Mouse (Mus musculus): Measurements from ENCODE around the gene Nmnat2. TPM values are rescaled to one million over a fixed set of nuclear protein-coding genes. Genes with fewer than 3 reads are reported as not detected.

The Nmnat2 gene
- polyA plus RNA-seq, 1 experiment from 2014 or later: 1.3 TPM

DNA sequence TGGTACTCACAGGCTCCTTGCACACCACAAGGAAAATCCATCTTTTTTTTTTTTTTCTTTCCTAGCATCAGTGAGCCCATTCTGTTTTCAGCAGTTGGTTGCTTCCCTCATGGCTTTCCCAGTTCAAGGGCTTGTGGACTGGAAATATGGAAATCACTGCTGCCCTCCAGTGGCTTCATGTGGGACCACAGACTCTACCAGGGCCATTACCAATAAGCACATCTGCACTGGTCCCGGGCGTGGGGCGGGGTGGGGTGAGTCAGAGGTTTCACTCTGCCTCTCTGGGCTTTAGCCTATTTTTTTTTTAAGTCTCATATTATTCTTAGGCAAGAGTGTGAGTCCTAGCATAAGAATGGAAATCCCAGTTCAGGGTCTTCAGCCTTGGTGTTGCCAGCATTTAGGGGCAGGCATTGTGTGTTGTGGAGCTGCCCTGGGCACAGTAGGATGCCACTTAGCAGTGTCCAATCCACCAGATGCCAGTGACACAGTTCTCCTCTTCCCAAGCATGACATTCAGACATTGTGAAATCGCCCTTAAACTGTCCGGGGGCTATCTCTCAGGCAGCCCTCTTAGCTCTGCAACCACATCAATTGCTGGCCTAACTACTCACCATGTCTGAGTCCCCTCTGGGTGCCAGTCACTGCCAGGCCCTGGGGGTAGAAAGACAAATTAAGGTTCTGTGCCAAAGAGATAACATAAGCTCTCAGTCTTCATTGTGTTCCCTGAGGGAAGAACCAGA is 137.6 kb downstream of the Nmnat2 start:
- Histone ChIP-seq H3K4me2 (replicated peaks; ENCODE audit: low read depth) (no peak overlapping the region), H3K9ac (ENCODE audit: low read length) (no peak overlapping the region), H3K27me3 (ENCODE audit: control insufficient read depth, insufficient read depth, low read length) (no peaks in the 10 kb centered on the region), H3K4me1 (replicated peaks; ENCODE audit: control insufficient read depth, insufficient read depth) (no peaks in the 10 kb centered on the region), H3K9me3 (ENCODE audit: control insufficient read depth, low read length) (no peaks in the 10 kb centered on the region), H3K27ac (replicated peaks) (no peak overlapping the region), H3K4me3 (ENCODE audit: low read depth, low read length) (no peak overlapping the region), H3K36me3 (ENCODE audit: control insufficient read depth, insufficient read depth, low read length) (no peaks in the 10 kb centered on the region)
- WGBS: 48% methylated on average over 5 of the region's 5 CpGs
- peak; percentile 88 for ATAC-seq (ENCODE audit: low FRiP score, low TSS enrichment)
- peak; percentile 83 for TF ChIP-seq CTCF (IDR thresholded peaks at IDR 0.05; ENCODE audit: low read depth)
- no peak for TF ChIP-seq EP300 (optimal IDR thresholded peaks at IDR 0.05)
- peak; percentile 89 for DNase-seq (ENCODE audit: low spot score)

DNA sequence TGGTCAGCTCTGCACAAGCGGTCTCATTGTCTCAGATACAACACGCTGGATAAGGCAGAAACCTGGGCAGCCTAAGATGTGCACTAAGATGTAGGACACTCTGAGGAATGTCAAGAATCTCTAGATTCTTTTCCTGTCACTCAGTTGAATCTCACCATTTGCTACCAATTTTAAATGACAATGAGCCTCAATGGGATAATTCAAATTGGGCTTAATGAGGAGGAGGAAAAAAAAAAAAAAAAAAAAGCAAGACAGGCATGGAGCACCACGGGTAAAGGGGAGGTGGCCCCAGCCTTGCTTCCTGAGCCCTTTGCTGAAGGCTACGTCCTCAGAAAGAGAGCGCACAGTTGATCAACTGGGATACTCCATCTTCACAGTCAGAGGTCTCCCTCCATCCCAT is 138.4 kb downstream of the Nmnat2 start:
- H3K27me3 ChIP-seq (ENCODE audit: control insufficient read depth, insufficient read depth, low read length): no peaks in the 10 kb centered on the region
- no peak overlapping the region for H3K9ac ChIP-seq (ENCODE audit: low read length)
- no peaks in the 10 kb centered on the region for H3K4me1 ChIP-seq (replicated peaks; ENCODE audit: control insufficient read depth, insufficient read depth)
- H3K9me3 ChIP-seq (ENCODE audit: control insufficient read depth, low read length): no peaks in the 10 kb centered on the region
- no peak for ATAC-seq (ENCODE audit: low FRiP score, low TSS enrichment)
- TF ChIP-seq CTCF (IDR thresholded peaks at IDR 0.05; ENCODE audit: low read depth) (no peak), EP300 (optimal IDR thresholded peaks at IDR 0.05) (no peak)
- H3K4me3 ChIP-seq (ENCODE audit: low read depth, low read length): no peak overlapping the region
- 72% methylated on average over 5 of the region's 5 CpGs for WGBS
- H3K4me2 ChIP-seq (replicated peaks; ENCODE audit: low read depth): no peak overlapping the region
- DNase-seq (ENCODE audit: low spot score): no peak
- no peaks in the 10 kb centered on the region for H3K36me3 ChIP-seq (ENCODE audit: control insufficient read depth, insufficient read depth, low read length)
- H3K27ac ChIP-seq (replicated peaks): no peak overlapping the region

DNA sequence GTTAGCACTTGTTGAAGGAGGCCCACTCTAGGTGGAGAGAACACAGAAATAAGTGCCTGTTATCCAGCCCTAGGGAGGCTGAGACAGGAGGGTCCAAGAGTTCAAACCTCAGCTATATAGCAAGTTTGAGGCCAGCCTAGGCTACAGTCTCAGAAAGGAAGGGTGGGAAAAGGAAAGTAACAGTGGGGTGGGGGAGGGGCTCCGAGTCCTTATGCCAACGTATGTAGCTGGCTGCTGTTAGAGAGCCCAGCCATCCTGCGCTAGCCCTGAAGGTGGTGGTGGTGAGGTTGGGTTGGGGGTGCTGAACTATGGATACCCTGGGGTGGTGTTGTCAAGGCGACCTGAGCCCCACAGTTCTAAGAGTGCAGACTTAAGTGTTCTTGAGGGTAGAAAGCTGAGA is 138.8 kb downstream of the Nmnat2 start:
- no peaks in the 10 kb centered on the region for H3K9me3 ChIP-seq (ENCODE audit: control insufficient read depth, low read length)
- TF ChIP-seq CTCF (IDR thresholded peaks at IDR 0.05; ENCODE audit: low read depth) (no peak), EP300 (optimal IDR thresholded peaks at IDR 0.05) (no peak)
- no peak for ATAC-seq (ENCODE audit: low FRiP score, low TSS enrichment)
- H3K27me3 ChIP-seq (ENCODE audit: control insufficient read depth, insufficient read depth, low read length): no peaks in the 10 kb centered on the region
- no peaks in the 10 kb centered on the region for H3K4me1 ChIP-seq (replicated peaks; ENCODE audit: control insufficient read depth, insufficient read depth)
- 77% methylated on average over 4 of the region's 4 CpGs for WGBS
- no peak overlapping the region for H3K4me3 ChIP-seq (ENCODE audit: low read depth, low read length)
- no peak for DNase-seq (ENCODE audit: low spot score)
- no peak overlapping the region for H3K4me2 ChIP-seq (replicated peaks; ENCODE audit: low read depth)
- H3K36me3 ChIP-seq (ENCODE audit: control insufficient read depth, insufficient read depth, low read length): no peaks in the 10 kb centered on the region
- no peak overlapping the region for H3K27ac ChIP-seq (replicated peaks)
- no peak overlapping the region for H3K9ac ChIP-seq (ENCODE audit: low read length)

DNA sequence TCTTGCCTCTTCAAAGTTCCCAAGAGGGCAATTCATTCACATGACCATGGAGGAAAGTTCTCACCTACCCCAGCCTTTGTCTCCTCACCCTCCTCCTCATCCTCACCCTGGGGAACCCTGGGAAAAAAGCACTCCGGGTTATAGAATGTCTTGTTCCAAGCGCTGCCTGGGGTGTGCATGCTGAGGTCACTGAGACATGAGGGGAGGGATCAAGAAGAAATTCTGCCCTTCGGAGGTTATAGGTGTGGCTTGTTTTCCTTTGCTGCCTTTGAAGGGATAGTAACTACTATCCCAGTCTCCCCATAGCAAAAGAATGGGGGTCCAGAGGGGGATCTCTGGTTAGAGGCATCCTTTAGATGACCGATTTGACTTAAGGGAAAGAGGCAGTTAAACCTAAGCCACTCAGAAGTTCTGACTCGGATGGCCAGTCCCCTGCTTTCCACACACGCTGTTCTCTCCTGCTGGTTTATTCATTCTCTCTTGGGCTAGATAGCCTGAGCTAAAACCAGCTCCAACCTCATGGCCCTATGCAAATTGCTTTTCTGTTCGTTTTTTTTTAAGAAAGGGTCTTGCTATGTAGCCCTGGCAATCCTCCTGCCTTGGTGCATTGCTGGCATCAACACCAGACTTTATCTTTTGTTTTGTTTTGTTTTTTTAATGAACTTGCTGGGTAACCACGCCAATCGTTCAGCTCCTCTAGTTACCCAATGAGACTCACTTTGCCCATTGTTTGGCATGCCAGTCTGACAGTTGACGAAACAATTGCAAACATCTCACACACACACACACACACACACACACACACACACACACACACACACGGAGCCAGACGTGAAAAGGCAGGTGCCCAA is 139.7 kb downstream of the Nmnat2 start:
- Histone ChIP-seq H3K4me3 (ENCODE audit: low read depth, low read length) (no peak overlapping the region), H3K27ac (replicated peaks) (no peak overlapping the region), H3K4me2 (replicated peaks; ENCODE audit: low read depth) (no peak overlapping the region), H3K9ac (ENCODE audit: low read length) (no peak overlapping the region), H3K36me3 (ENCODE audit: control insufficient read depth, insufficient read depth, low read length) (no peaks in the 10 kb centered on the region), H3K9me3 (ENCODE audit: control insufficient read depth, low read length) (no peaks in the 10 kb centered on the region), H3K27me3 (ENCODE audit: control insufficient read depth, insufficient read depth, low read length) (no peaks in the 10 kb centered on the region), H3K4me1 (replicated peaks; ENCODE audit: control insufficient read depth, insufficient read depth) (no peaks in the 10 kb centered on the region)
- DNase-seq (ENCODE audit: low spot score): no peak
- TF ChIP-seq CTCF (IDR thresholded peaks at IDR 0.05; ENCODE audit: low read depth): no peak
- TF ChIP-seq EP300 (optimal IDR thresholded peaks at IDR 0.05): no peak
- no peak for ATAC-seq (ENCODE audit: low FRiP score, low TSS enrichment)
- WGBS: 43% methylated on average over 12 of the region's 12 CpGs

DNA sequence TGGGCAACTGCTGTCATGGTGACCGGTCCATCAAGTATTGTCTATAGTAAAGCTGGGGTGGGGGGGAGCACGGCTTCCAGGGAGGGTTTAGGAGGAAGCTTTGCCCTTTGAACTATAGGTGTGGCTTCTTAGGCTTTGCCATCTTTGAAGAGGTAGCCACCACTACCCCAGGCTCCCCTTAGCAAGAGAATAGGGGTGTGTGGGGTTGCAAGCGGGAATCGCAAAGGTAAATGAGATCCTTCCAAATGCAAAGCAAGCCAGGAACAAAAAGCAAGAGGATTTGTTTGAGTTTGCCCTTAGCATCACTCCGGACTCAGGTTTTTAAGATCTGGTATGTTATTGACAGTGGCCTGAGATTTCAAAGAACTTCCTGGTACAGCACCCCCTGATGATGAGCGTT is 140.5 kb downstream of the Nmnat2 start:
- Histone ChIP-seq H3K9me3 (ENCODE audit: control insufficient read depth, low read length) (no peaks in the 10 kb centered on the region), H3K4me3 (ENCODE audit: low read depth, low read length) (no peak overlapping the region), H3K27me3 (ENCODE audit: control insufficient read depth, insufficient read depth, low read length) (no peaks in the 10 kb centered on the region), H3K9ac (ENCODE audit: low read length) (no peak overlapping the region), H3K4me2 (replicated peaks; ENCODE audit: low read depth) (no peak overlapping the region), H3K27ac (replicated peaks) (no peak overlapping the region), H3K36me3 (ENCODE audit: control insufficient read depth, insufficient read depth, low read length) (no peaks in the 10 kb centered on the region), H3K4me1 (replicated peaks; ENCODE audit: control insufficient read depth, insufficient read depth) (no peaks in the 10 kb centered on the region)
- TF ChIP-seq CTCF (IDR thresholded peaks at IDR 0.05; ENCODE audit: low read depth) (no peak), EP300 (optimal IDR thresholded peaks at IDR 0.05) (no peak)
- WGBS: 68% methylated on average over 6 of the region's 6 CpGs
- DNase-seq (ENCODE audit: low spot score) (no peak), ATAC-seq (ENCODE audit: low FRiP score, low TSS enrichment) (no peak)

Measured in stomach, postnatal 0 days (tissue).